Mouse (Mus musculus): Measurements from ENCODE around the gene Cfap97d2.
"Not testable (repeated sequence)": the region's sequence is repeated elsewhere in the genome, so short reads cannot be mapped to it uniquely, and the experiment has no call there.

Cfap97d2 gene

GRCm38 (mm10) chr8:13740817-13741613 lies 35.3 kb downstream of the Cfap97d2 start:
- DNase-seq (ENCODE audit: low spot score in 2 of 2), result no peak

GRCm38 (mm10) chr8:13746212-13746611 lies 40.5 kb downstream of the Cfap97d2 start:
- not testable (repeated sequence) for DNase-seq (ENCODE audit: low spot score in 2 of 2)

DNA sequence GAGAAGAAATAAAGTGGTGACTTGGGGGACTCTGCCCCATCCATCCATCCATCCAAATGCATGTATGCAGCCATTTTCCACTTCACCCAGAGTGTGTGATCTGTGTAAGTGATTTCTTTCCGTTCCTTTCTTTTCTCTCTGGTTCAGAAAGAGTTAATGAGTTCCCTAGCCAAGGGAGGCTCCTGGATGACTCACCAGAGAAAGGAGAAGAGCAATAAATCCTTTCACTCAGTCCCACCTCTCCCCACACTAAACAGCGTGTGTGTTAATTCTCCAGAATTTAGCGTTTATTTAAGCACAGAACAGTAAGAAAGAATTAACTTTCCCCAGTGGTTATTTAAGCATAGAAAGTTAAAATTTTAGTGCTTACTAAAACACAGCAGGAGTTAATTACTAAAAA lies 41.9 kb downstream of the Cfap97d2 start:
- DNase-seq (ENCODE audit: low spot score in 2 of 2), result no peak

- peak; percentile 55 to 68 for DNase-seq (ENCODE audit: low spot score in 2 of 2)
These were observed 48.0 kb downstream of the Cfap97d2 start for GRCm38 (mm10) chr8:13753680-13754079.

- DNase-seq (ENCODE audit: low spot score in 2 of 2), result no peak
These were observed 50.8 kb downstream of the Cfap97d2 start for GRCm38 (mm10) chr8:13756480-13756879.

- DNase-seq (ENCODE audit: low spot score in 2 of 2), result peak; percentile 86 to 88
These were observed 51.5 kb downstream of the Cfap97d2 start, which contains the start of gene Cdc16 for GRCm38 (mm10) chr8:13756982-13757804. Cdc16 (plus strand) TSS chr8:13757676.

- DNase-seq (ENCODE audit: low spot score in 2 of 2), result peak; percentile 13 to 25
These were observed 52.4 kb downstream of the Cfap97d2 start for GRCm38 (mm10) chr8:13757805-13758727.

DNA sequence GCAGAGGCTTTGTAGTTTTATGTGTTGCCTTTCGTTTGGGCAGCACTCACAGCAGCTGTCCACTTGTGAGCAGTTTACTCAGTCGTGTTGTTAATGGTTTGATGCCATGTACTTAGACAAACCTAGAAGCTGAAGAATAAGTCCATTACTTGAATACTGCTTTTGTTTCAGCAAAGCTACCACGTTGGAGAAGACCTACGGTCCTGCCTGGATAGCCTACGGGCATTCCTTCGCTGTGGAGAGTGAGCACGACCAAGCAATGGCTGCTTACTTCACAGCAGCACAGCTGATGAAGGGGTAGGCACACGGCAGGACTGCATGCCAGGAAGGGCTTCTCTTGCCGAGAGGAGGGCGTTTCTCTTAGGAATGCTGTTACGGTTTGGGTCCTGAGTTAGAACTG lies 63.5 kb downstream of the Cfap97d2 start:
- no peak for DNase-seq (ENCODE audit: low spot score in 2 of 2)

GRCm38 (mm10) chr8:13780536-13780935 lies 74.8 kb downstream of the Cfap97d2 start:
- no peak for DNase-seq (ENCODE audit: low spot score in 2 of 2)

DNA sequence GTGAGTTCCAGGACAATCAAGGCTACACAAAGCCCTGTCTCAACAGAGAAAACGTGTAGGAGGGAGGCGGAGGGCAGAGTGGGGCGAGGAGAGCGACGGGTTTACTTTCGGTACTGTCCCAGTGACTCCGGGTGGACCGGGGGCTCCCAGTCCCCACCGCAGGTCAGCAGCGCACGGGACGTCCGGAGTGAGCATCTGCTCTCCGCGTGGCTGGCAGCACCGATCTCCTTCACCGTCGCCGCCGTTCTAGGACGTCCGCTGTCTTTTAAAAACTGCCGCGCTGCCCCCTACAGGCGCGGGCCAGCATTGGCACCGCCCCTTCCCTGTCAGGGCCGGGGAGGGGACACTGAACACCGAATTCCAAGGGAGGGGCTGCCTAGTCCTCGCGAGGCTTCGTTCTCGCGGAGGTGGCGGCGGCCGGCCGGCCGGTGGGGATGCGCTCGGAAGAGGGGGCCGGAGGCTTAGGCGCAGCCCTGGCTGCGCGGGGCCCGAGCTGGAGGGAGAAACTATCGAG lies 79.6 kb downstream of the Cfap97d2 start, which contains the start of gene Upf3a:
Gene Upf3a (plus strand): TSS at position 366 of the 514 bp plus-strand sequence.
- DNase-seq (ENCODE audit: low spot score in 2 of 2), result peak; percentile 81 to 88

- peak; percentile 92 to 94 for DNase-seq (ENCODE audit: low spot score in 2 of 2)
These were observed 80.1 kb downstream of the Cfap97d2 start for GRCm38 (mm10) chr8:13785764-13786299.

DNA sequence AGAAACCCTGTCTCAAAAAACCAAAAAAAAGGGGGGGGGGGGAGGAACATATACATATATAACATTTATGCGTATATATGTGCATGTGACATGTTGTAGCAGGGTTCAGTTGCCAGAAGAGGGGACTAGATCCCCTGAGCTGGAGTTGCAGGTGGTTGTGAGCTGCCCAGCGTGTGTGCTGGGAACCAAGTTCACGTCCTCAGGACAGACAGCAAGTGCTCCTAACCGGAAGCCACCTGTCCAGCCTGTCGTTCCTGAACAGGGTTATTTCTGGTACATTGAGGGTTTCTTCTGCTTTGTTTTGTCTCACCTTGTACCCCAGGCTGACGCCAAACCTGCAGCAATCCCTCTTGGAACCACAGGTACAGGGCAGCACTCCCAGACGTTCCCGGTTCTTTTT lies 83.9 kb downstream of the Cfap97d2 start:
- no peak for DNase-seq (ENCODE audit: low spot score in 2 of 2)
